Mouse (Mus musculus): ENCODE results near the gene Map2k5. TPM values are rescaled to one million over a fixed set of nuclear protein-coding genes. Genes with fewer than 3 reads are reported as not detected.
A peak's percentile ranks its signal among the peaks of the same experiment; 100 is the strongest.

The Map2k5 gene
- total RNA-seq, 2 experiments from 2014 or later: 33.3 to 35.6 TPM

- no peak for DNase-seq
Observed at GRCm38 (mm10) chr9:63144502-63145248, 233.0 kb downstream of the Map2k5 start.

DNA sequence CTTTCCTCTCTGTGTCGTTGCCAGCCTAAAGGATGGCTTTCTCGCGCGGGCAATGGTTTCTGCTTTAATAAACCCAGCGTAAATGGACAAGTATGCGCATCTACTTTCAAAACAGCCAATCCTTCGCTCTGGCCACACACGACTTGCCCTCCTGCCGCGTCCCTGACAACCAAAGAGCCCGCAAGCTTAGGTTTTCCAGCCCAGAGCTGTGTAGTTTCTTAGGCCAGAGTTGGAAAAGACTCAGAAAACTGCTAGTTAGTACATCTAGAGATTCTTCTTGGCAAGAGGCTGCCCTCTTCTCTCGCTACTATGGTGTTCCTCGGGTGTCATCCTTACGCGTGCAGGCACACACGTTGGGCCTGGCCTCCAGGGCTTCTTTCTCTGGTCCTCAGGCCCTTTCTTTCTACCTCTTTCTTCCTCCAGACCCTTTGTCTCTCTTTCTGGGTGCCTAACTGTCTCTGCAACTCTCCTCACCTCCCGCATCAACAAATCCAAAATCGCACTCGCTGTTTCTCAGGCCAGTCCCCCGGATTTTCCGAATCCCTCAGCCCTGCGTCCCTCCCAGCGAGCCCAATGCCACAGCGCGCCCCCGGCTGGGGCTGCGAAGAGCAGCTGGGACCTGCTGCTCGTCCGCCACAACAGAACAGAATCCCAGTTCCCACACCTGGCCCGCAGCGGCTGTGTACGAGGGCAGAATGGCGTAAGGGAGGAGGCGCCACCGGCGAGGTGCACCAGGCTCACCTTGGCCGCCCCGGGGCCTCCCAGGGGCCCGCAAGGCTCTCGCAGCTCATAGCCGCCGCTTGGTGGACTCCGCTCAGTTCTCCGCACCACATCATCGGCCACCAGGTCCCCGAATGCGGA is 233.8 kb downstream of the Map2k5 start:
- no peak for DNase-seq

DNA sequence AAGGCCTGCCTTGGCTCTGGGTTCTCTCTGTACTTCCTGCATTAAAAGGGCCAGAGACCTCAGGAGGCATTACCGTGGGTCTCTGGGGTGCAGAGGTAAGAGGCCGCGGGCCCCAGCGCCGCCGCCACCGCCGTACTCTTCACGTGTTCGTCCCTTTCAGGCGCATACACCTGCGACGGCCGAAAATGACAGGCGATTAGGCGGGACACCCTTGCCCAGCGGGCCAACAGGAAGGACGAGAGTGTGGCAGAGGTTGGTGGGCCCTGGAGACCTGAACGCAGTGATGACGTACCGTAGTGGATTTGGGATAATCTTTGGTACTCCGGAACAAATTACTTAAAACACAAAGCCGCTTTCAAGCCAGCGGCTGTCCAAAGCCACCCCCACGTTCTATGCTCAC is 234.5 kb downstream of the Map2k5 start:
- DNase-seq: no peak

GRCm38 (mm10) chr9:63142335-63143036 is 235.2 kb downstream of the Map2k5 start:
- no peak for DNase-seq

- DNase-seq: no peak
Observed at GRCm38 (mm10) chr9:63141641-63142334, 235.9 kb downstream of the Map2k5 start.

- DNase-seq: no peak
Observed at GRCm38 (mm10) chr9:63140211-63140610, 237.5 kb downstream of the Map2k5 start.

DNA sequence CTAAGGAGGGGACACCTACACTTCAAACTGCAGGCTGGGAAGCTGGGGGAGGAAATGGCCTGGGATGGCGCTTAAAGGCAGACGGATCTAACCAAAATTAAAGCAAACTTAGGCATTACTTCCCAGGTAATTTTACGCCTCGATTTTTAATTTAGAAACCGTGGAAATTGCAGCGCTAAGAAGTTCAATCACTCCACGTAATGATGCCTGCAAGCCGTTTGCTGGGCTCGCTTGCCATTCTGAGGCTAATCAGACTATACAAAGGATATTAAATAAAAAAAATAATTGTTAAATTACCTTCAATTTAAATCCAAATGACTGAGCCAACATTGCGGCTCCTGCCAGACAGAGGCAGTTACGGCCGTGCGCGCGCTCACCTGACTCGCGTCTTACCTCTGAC is 238.0 kb downstream of the Map2k5 start:
- DNase-seq: no peak

- DNase-seq: no peak
Observed at GRCm38 (mm10) chr9:63138481-63138967, 239.2 kb downstream of the Map2k5 start.

DNA sequence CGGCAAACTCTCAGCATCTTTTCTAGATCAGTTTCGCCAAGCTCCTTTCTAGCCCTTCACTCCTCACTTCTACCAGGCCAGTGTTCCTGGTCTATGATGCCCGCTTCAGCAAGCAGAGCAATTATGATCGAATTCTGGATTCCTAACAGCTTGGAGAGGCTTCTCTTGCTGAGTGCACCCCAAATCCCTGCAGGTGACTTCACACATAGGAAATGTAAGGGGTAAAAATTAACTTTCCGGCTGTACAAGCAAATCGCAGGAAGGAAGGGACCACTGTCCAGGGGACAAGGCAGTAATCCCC is 240.1 kb downstream of the Map2k5 start:
- no peak for DNase-seq

DNA sequence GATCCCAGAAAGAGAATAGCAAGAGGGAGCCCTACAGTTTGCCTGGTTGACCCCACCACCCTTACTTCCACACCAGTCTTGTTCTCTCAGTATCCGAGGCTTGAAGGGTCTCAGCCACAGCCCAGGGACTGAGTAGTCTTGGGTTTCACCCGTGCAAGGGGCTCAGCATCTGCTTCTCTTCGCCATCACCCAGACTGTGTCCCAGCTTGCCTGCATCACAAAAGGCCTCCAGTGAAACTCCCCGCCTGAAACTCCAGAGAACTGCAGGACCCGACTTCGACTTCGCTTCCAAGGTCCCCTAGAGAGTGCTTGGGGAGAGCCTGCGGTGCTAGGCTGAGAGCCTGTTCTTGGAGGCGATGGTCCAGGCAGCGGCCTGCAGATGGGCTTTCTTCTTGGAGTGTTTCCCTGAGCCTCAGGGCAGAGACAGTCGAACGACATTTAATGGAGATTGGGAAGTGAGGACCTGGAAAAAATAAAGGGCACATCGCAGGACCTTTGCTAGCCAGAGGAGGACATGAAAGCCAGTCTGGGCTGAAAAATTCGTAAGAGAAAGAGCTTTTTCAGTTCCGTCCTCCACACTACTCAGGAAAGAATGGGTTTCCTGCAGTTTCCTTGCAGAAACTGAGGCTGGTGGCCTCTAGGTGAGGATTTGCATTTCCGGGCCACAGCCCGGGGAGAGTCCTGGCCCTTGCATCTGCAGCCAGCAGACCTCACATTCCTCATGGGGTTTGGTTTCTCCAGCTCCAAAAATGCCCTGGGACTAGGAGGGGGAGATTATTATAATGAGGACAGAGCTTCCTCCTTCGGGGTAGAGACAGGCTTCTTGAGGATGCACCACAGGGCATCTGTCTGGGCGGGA is 240.7 kb downstream of the Map2k5 start:
- DNase-seq: no peak

- no peak for DNase-seq
Observed at GRCm38 (mm10) chr9:63136241-63136640, 241.5 kb downstream of the Map2k5 start.

- DNase-seq: no peak
Observed at GRCm38 (mm10) chr9:63135801-63136200, 241.9 kb downstream of the Map2k5 start.

GRCm38 (mm10) chr9:63135356-63135755 is 242.3 kb downstream of the Map2k5 start:
- DNase-seq: no peak

GRCm38 (mm10) chr9:63133659-63134058 is 244.0 kb downstream of the Map2k5 start:
- DNase-seq: no peak

- peak; percentile 95 for DNase-seq
Observed at GRCm38 (mm10) chr9:63132673-63133601, 244.8 kb downstream of the Map2k5 start.

GRCm38 (mm10) chr9:63131957-63132602 is 245.6 kb downstream of the Map2k5 start:
- DNase-seq: no peak

DNA sequence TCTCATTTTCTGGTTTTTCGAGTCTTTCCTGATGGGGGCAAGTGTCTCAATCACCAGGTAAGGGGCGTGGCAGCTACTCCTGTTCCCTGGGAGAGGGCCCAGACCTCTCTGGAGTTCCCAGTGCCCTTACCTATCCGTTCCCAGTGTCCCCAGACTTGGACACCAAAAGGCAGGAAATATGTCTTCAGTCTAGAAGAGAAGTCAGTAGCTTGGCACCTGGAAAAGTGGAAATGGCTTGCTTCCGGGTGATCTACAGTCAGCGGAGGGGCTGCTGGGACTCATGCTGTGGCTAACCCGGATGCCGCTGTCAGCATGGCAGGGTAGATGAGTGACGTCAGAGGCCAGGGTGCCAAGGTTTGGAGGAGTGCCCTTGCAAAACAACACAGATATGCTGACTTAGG is 248.1 kb downstream of the Map2k5 start:
- DNase-seq: no peak

GRCm38 (mm10) chr9:63124512-63124911 is 253.2 kb downstream of the Map2k5 start:
- DNase-seq: no peak
